Mouse (Mus musculus): ENCODE data around the gene Myo1b. TPM values are rescaled to one million over a fixed set of nuclear protein-coding genes. Genes with fewer than 3 reads are reported as not detected.
A peak's percentile ranks its signal among the peaks of the same experiment; 100 is the strongest.

Gene Myo1b
- polyA plus RNA-seq, 1 experiment from 2014 or later = 11.5 TPM

DNA sequence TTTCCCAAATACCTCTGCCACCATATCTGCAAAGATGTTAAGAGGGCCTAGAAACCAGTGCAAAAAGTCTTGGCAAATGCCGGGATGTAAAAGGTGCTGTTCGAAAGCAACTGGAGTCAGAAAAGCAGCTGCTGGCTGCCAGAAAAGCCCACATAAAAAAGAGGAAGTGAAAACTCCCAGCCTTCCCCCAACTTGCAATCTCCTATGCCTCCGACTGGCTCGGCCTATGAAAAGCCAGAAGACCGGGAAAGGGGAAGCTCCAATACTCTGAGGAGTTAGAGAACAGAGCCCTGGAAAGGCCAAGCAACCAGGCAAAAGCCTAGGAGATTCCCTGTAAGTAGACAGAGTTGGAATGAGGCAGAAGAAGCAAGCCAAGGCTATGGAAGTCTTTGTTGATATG is 14.7 kb upstream of the Myo1b start:
- Histone ChIP-seq H3K27me3 (ENCODE audit: control insufficient read depth, insufficient read depth, low read depth, low read length) (no peaks in the 10 kb centered on the region), H3K27ac (ENCODE audit: low read length) (no peak overlapping the region; the same call in 1 of the 2 replicates), H3K9me3 (replicated peaks; ENCODE audit: control insufficient read depth, low read length) (no peaks in the 10 kb centered on the region), H3K36me3 (ENCODE audit: control insufficient read depth, insufficient read depth) (no peaks in the 10 kb centered on the region), H3K9ac (ENCODE audit: low read depth, low read length) (no peak overlapping the region), H3K4me1 (ENCODE audit: control insufficient read depth, low read depth, low read length) (peaks cover 7% of the 10 kb centered on the region), H3K4me2 (ENCODE audit: low read depth, low read length) (no peak overlapping the region), H3K4me3 (ENCODE audit: low read depth, low read length) (no peak overlapping the region)
- 10% methylated on average over 5 of the region's 5 CpGs for WGBS (ENCODE audit: insufficient replicate concordance)
- ATAC-seq (ENCODE audit: low read depth) = no peak

DNA sequence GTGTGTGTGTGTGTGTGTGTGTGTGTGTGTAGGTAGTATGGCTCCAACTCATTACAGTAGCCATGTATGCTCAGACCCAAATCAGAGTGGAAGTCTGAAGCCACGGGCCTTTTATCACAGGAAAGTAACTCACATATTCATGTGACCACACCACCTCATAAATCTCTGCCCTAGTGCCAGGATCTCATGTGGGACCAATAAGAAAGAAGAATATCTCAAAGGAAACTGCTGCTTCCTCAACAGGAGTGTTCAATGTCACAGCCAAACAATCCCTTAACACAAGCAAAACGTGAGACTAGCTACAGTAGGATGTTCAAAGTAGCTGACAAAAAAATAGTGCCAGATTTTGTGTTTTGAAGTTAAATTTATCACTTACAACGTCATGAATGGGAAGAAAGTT is 13.7 kb upstream of the Myo1b start:
- no peak for ATAC-seq (ENCODE audit: low read depth)
- Histone ChIP-seq H3K9me3 (replicated peaks; ENCODE audit: control insufficient read depth, low read length) (no peaks in the 10 kb centered on the region), H3K4me2 (ENCODE audit: low read depth, low read length) (no peak overlapping the region), H3K36me3 (ENCODE audit: control insufficient read depth, insufficient read depth) (no peaks in the 10 kb centered on the region), H3K27me3 (ENCODE audit: control insufficient read depth, insufficient read depth, low read depth, low read length) (no peaks in the 10 kb centered on the region), H3K4me3 (ENCODE audit: low read depth, low read length) (no peak overlapping the region), H3K4me1 (ENCODE audit: control insufficient read depth, low read depth, low read length) (peaks cover 5% of the 10 kb centered on the region), H3K27ac (ENCODE audit: low read length) (no peak overlapping the region), H3K9ac (ENCODE audit: low read depth, low read length) (no peak overlapping the region)
- WGBS (ENCODE audit: insufficient replicate concordance) = 13% methylated on average over 3 of the region's 3 CpGs

DNA sequence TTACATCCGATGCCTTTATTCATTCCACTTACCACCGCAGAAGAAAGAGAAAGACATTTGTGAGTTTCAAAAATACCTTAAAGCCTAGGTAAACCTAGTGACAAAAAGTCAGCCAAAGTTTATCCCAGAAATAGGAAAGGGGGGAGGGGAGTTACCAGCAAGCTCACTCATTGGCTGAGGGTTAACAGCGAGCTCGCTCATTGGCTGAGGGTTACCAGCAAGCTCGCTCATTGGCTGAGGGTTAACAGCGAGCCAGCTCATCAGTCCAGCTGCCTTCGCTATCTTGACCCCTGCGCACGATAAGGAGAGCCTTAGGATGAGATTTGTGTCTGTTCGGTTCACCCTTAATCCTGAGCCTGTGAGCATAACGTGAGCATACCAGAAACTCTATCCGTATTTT is 6.9 kb upstream of the Myo1b start:
- no peaks in the 10 kb centered on the region for H3K4me1 ChIP-seq (ENCODE audit: control insufficient read depth, low read depth, low read length)

DNA sequence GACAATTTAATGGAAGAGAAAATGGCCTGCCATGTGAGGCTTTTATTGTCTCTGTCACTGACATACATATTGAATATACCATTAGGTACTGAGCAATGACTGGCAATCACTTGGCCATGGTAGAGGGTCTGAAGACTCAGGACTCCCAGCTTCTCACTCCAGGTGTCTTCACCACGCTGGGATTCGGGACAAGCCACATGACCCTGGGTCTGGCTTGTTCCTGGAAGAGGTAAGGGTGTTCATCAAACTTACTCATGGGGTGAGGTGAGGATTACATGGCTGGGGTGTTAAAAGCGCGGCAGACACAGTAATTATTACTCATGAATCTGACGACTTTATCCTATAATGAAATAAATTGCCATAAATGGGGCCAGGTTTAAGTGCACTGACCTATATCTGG is 405 bp upstream of the Myo1b start:
- peaks cover 5% of the 10 kb centered on the region; the same call in 1 of the 2 replicates for H3K4me1 ChIP-seq (ENCODE audit: control insufficient read depth, low read depth, low read length)
- no peak for ATAC-seq (ENCODE audit: low read depth)
- H3K36me3 ChIP-seq (ENCODE audit: control insufficient read depth, insufficient read depth) = no peaks in the 10 kb centered on the region
- H3K9me3 ChIP-seq (replicated peaks; ENCODE audit: control insufficient read depth, low read length) = no peaks in the 10 kb centered on the region
- 56% methylated on average over 5 of the region's 5 CpGs for WGBS (ENCODE audit: insufficient replicate concordance)
- no peak overlapping the region for H3K27ac ChIP-seq (ENCODE audit: low read length)
- H3K4me3 ChIP-seq (ENCODE audit: low read depth, low read length) = no peak overlapping the region
- H3K4me2 ChIP-seq (ENCODE audit: low read depth, low read length) = peak overlapping the region; percentile 54; the same call in 1 of the 2 replicates
- no peak overlapping the region for H3K9ac ChIP-seq (ENCODE audit: low read depth, low read length)
- H3K27me3 ChIP-seq (ENCODE audit: control insufficient read depth, insufficient read depth, low read depth, low read length) = peaks cover 19% of the 10 kb centered on the region

More for the DNA sequence above, 6.9 kb upstream of the Myo1b start:
- Histone ChIP-seq H3K4me2 (ENCODE audit: low read depth, low read length) (0 out of 2 replicates have a peak overlapping the region, but pooled peaks have one; percentile 17), H3K4me3 (ENCODE audit: low read depth, low read length) (no peak overlapping the region), H3K27ac (ENCODE audit: low read length) (no peak overlapping the region), H3K27me3 (ENCODE audit: control insufficient read depth, insufficient read depth, low read depth, low read length) (no peaks in the 10 kb centered on the region), H3K36me3 (ENCODE audit: control insufficient read depth, insufficient read depth) (no peaks in the 10 kb centered on the region), H3K9me3 (replicated peaks; ENCODE audit: control insufficient read depth, low read length) (no peaks in the 10 kb centered on the region), H3K9ac (ENCODE audit: low read depth, low read length) (no peak overlapping the region)
- WGBS (ENCODE audit: insufficient replicate concordance) = 30% methylated on average over 12 of the region's 12 CpGs
- peak; percentile 45; the same call in 1 of the 2 replicates for ATAC-seq (ENCODE audit: low read depth)

DNA sequence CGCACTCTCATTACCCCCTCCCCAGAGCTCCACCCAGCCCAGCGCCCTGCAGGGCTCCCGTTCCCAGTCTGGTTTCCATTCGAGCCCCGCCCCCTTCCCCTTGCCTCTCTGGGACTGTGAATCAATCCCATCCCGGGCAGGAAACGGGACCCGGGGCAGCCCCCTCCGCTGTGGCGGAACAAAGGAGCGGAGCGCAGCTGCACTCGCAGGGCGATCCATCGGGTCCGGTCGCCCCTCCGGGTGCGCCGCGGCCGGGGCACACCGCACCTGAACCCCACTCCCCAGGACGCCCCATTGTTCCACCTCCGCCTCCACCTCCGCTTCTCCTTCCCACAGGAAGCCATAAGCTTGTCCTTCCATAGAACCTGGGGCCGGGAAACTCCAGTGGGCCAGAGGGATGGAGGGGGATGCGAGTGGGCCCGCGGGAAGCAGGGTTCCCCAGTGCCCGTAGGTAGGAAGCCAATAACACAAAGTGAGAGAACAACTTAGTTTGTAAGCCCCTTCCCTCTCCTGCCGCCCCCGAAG is 758 bp downstream of the Myo1b start:
- H3K27me3 ChIP-seq (ENCODE audit: control insufficient read depth, insufficient read depth, low read depth, low read length) = peaks cover 19% of the 10 kb centered on the region
- 1% methylated on average over 33 of the region's 33 CpGs for WGBS (ENCODE audit: insufficient replicate concordance)

DNA sequence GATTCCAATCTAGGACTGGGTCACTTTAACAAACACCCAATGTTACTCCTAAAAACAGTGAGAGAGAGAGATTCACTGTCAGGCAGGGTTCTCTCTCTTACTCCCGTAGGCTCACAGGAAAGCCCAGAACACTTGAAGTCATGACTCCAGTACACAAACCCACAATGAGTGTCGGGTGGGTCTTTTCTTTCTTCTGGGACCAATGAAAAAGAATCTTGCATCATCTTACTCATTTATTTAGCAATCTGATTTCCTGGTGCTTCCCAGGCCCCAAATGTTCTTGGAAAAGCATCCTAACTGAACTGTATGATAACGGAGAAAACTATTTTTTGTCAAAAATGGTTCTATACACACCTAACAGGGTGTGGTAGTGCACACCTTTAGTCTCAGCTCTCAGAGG is 1.8 kb downstream of the Myo1b start:
- no peak overlapping the region for H3K9ac ChIP-seq (ENCODE audit: low read depth, low read length)
- H3K36me3 ChIP-seq (ENCODE audit: control insufficient read depth, insufficient read depth) = no peaks in the 10 kb centered on the region
- peaks cover 19% of the 10 kb centered on the region for H3K27me3 ChIP-seq (ENCODE audit: control insufficient read depth, insufficient read depth, low read depth, low read length)
- no peaks in the 10 kb centered on the region for H3K9me3 ChIP-seq (replicated peaks; ENCODE audit: control insufficient read depth, low read length)
- no peak for ATAC-seq (ENCODE audit: low read depth)
- no peak overlapping the region for H3K27ac ChIP-seq (ENCODE audit: low read length)
- peaks cover 5% of the 10 kb centered on the region; the same call in 1 of the 2 replicates for H3K4me1 ChIP-seq (ENCODE audit: control insufficient read depth, low read depth, low read length)
- WGBS (ENCODE audit: insufficient replicate concordance) = 47% methylated on average over 3 of the region's 3 CpGs
- no peak overlapping the region for H3K4me2 ChIP-seq (ENCODE audit: low read depth, low read length)
- H3K4me3 ChIP-seq (ENCODE audit: low read depth, low read length) = no peak overlapping the region

More for the DNA sequence above, 758 bp downstream of the Myo1b start:
- no peaks in the 10 kb centered on the region for H3K9me3 ChIP-seq (replicated peaks; ENCODE audit: control insufficient read depth, low read length)
- peak; percentile 71 for ATAC-seq (ENCODE audit: low read depth)
- peak overlapping the region; percentile 57 for H3K9ac ChIP-seq (ENCODE audit: low read depth, low read length)
- peak overlapping the region; percentile 66 for H3K4me3 ChIP-seq (ENCODE audit: low read depth, low read length)
- peak overlapping the region; percentile 54 for H3K4me2 ChIP-seq (ENCODE audit: low read depth, low read length)
- no peaks in the 10 kb centered on the region for H3K36me3 ChIP-seq (ENCODE audit: control insufficient read depth, insufficient read depth)
- peaks cover 5% of the 10 kb centered on the region; the same call in 1 of the 2 replicates for H3K4me1 ChIP-seq (ENCODE audit: control insufficient read depth, low read depth, low read length)
- peak overlapping the region; percentile 38 for H3K27ac ChIP-seq (ENCODE audit: low read length)

DNA sequence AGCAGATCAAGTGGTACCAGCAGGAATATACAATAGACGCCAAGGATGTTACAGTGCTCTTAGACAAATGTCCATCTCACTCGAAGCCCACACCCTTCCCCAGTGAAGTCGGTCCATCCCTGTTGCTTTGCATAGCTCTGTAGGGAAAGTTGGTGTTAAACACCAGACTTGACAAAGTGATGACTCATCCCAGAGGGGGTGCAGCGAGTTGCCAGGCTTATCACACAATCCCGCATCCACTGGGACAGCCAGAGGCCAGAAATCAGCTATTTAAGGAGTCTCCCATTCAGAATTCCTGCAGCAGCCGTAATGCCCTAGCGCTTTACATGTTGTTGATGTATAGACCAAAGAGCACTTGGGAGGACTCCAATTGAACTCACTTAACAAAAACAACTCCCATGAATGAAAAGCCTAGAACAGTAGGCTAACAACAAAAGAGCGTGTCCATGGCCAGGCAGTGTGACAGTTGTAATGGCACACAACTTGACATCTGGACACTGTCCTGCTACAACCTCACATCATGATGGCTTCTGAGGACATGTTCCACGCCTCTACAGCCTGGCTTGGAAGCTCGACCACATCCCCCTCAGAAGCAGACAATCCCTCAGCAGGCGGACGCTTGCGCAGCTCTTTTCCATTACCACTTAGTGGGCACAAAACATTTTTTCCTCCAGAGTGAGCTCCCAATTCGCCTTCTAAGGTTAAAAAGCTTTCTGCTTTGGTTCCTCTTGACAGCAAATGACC is 2.6 kb downstream of the Myo1b start:
- 0 out of 2 replicates have a peak overlapping the region, but pooled peaks have one; percentile 4 for H3K27ac ChIP-seq (ENCODE audit: low read length)
- no peak overlapping the region for H3K4me2 ChIP-seq (ENCODE audit: low read depth, low read length)
- peaks cover 19% of the 10 kb centered on the region for H3K27me3 ChIP-seq (ENCODE audit: control insufficient read depth, insufficient read depth, low read depth, low read length)
- no peak overlapping the region for H3K9ac ChIP-seq (ENCODE audit: low read depth, low read length)
- no peaks in the 10 kb centered on the region for H3K9me3 ChIP-seq (replicated peaks; ENCODE audit: control insufficient read depth, low read length)
- H3K4me1 ChIP-seq (ENCODE audit: control insufficient read depth, low read depth, low read length) = peaks cover 5% of the 10 kb centered on the region; the same call in 1 of the 2 replicates
- H3K36me3 ChIP-seq (ENCODE audit: control insufficient read depth, insufficient read depth) = no peaks in the 10 kb centered on the region
- WGBS (ENCODE audit: insufficient replicate concordance) = 52% methylated on average over 14 of the region's 14 CpGs
- no peak for ATAC-seq (ENCODE audit: low read depth)
- H3K4me3 ChIP-seq (ENCODE audit: low read depth, low read length) = no peak overlapping the region

DNA sequence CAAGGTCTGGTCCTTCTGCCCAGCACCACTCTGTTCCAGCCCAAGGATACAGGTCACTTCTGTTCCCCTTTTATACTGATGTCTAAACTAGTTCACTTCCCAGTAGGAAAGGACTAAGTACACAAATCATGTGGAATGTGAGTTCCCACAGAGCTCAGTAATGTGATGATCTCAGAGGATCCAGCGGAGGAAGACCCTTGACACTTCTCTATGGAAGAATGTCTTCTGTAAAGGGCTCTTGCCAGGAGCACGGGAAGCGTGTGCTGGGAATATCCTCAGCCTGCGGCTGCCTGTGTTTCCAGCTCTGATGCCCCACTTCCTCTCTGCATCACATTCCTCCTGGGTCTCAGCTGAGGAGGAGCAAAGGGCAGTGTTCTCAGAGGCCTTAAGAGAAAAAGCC is 4.5 kb downstream of the Myo1b start:
- Histone ChIP-seq H3K36me3 (ENCODE audit: control insufficient read depth, insufficient read depth) (no peaks in the 10 kb centered on the region), H3K9ac (ENCODE audit: low read depth, low read length) (no peak overlapping the region), H3K4me1 (ENCODE audit: control insufficient read depth, low read depth, low read length) (peaks cover 13% of the 10 kb centered on the region), H3K27me3 (ENCODE audit: control insufficient read depth, insufficient read depth, low read depth, low read length) (peaks cover 16% of the 10 kb centered on the region), H3K9me3 (replicated peaks; ENCODE audit: control insufficient read depth, low read length) (no peaks in the 10 kb centered on the region), H3K4me3 (ENCODE audit: low read depth, low read length) (no peak overlapping the region), H3K4me2 (ENCODE audit: low read depth, low read length) (no peak overlapping the region), H3K27ac (ENCODE audit: low read length) (no peak overlapping the region)
- ATAC-seq (ENCODE audit: low read depth) = no peak
- 59% methylated on average over 4 of the region's 4 CpGs for WGBS (ENCODE audit: insufficient replicate concordance)

DNA sequence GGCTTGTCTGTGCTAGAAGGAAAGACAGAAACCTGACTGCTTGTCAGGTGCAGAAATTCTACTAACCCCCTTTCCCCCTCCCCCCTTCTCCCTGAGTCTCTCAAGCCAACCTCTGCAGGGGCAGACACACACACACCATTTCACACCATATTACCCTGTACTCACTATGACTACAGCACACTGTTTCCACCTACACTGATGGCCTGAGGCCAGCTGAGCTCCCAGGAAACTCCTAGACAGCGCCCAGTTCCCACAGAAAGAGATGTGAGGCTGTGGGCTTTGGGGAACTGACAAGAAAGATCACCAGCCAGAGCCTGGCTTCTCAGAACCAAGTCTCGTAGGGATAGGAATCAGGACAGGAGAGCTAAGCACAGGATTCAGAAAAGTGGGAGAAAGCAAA is 6.7 kb downstream of the Myo1b start:
- no peak; the same call in 1 of the 2 replicates for ATAC-seq (ENCODE audit: low read depth)
- WGBS (ENCODE audit: insufficient replicate concordance) = 47% methylated on average over 2 of the region's 2 CpGs
- Histone ChIP-seq H3K9ac (ENCODE audit: low read depth, low read length) (no peak overlapping the region), H3K4me1 (ENCODE audit: control insufficient read depth, low read depth, low read length) (peaks cover 13% of the 10 kb centered on the region), H3K36me3 (ENCODE audit: control insufficient read depth, insufficient read depth) (no peaks in the 10 kb centered on the region), H3K4me3 (ENCODE audit: low read depth, low read length) (no peak overlapping the region), H3K9me3 (replicated peaks; ENCODE audit: control insufficient read depth, low read length) (no peaks in the 10 kb centered on the region), H3K27me3 (ENCODE audit: control insufficient read depth, insufficient read depth, low read depth, low read length) (no peaks in the 10 kb centered on the region; the same call in 1 of the 2 replicates), H3K4me2 (ENCODE audit: low read depth, low read length) (no peak overlapping the region), H3K27ac (ENCODE audit: low read length) (no peak overlapping the region)
